Mouse (Mus musculus) frontal cortex, postnatal 14 days (tissue): ENCODE measurements around the gene Ndufc2.

Experiments used
- DNase-seq, 2 experiments: peaks; one replicate each; pipeline ENCODE4 v3.0.0; 2022; ENCODE audit warnings: low spot score in 2 of 2

Gene Ndufc2

GRCm38 (mm10) chr7:97386806-97387370 lies 12.9 kb upstream of the Ndufc2 start:
- DNase-seq, result peak; percentile 58 to 70

DNA sequence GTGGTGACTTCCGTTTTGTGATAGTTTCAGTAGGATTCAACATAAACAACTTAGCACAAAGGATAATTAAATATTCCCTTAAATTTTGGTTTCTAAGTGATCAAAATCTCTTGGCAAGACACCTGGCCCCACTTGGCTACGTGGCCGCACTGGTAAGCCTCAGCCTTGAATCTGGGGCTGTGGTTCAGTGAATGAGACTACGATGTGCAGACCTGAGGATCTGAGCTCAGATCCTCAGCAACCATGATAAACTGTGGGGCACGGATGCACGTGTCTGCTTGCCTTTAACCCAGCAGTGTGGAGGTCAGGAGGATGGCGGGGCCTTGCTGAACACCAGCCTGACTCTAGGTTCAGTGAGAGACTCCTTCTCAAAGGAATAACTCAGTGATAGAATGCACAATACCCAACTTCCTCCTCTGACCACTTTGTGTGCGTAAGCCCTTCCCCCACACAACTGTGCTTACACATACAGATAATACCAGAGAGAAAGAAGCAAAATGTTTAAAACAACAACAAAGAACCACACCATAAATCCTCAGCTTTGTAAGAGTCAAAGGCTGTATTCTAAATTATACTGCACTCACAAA lies 12.1 kb upstream of the Ndufc2 start:
- DNase-seq, result no peak

DNA sequence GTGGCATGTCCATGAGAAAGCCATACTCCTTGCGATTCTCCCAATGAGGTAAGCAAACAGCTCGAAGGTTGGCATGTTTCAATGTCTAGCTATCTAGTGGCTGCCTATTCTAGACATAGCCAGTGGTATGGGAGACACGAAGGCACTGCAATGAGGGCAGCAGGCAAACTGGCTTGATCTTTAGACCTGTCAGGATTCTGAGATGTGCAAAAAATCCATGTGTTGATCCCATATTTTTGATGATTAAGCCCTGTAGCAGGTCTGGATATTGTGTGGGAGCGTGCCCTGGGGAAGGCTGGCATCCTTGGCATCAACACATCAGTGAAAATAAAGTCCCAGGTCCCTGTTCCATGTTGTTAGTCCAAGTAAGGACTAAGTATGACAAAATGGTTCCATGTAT lies 11.3 kb upstream of the Ndufc2 start:
- no peak for DNase-seq

GRCm38 (mm10) chr7:97391293-97392078 lies 8.3 kb upstream of the Ndufc2 start:
- peak in 1 of 2 experiments; percentile 2 for DNase-seq

GRCm38 (mm10) chr7:97392079-97392445 lies 7.7 kb upstream of the Ndufc2 start:
- DNase-seq, result peak in 1 of 2 experiments; percentile 0

GRCm38 (mm10) chr7:97394375-97394774 lies 5.4 kb upstream of the Ndufc2 start:
- DNase-seq, result no peak

GRCm38 (mm10) chr7:97398943-97399342 lies 860 bp upstream of the Ndufc2 start:
- no peak for DNase-seq

DNA sequence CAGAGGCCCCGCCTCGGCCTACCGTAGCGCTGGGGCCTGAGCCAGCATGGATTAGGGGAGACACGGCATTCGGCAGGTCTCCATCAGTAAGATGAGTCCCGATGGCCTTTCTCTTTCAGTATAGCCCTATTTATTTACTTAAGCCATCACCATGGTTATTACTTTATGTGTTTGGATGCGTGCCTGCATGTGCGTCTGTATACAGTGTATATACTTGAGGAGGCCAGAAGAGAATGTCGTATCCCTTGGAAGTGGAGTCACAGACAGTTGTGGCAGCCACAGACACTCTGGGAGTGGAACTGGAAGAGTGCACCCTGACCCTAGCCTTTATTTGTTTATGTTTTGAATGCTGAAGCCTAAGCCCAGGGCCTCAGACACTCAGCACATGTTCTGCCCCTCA lies 7.3 kb downstream of the Ndufc2 start:
- DNase-seq, result no peak

DNA sequence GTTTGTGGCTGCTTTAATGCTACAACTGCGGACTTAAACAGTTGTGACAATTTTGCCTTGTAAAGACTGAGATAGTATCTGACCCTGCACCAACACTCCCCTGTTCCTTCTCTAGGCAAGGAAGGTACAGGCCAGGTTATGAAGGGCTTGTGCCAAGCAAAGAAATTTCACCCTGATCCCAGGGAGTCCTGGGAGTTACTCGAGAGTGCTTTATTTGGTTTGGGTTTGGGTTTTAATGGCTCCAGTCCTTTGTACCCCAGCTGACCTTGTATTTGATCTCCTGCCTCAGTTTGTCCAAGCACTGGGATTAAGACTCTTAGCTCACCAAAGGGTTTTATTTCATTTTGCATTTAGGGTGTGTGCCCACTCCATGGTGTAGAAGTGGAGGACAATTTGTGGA lies 11.3 kb downstream of the Ndufc2 start:
- DNase-seq, result no peak

DNA sequence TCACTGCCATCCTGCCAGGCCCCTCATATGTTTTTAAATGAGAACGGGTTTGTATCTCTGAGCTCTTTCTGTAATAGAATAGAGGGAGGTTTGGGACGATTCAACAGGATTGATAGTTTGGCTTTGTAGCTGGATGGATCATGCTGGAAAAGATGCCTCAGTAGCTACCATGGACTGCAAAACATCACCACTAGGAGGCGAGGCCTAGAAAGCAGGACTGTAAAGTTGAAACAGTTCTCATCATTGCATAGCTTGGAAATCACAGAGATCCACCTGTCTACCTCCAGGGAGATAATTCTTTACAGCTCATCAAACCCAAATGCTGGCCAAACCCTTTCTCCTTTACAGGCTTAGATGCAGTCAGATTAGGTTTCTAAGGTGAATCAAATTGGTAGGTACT lies 11.8 kb downstream of the Ndufc2 start:
- no peak for DNase-seq

DNA sequence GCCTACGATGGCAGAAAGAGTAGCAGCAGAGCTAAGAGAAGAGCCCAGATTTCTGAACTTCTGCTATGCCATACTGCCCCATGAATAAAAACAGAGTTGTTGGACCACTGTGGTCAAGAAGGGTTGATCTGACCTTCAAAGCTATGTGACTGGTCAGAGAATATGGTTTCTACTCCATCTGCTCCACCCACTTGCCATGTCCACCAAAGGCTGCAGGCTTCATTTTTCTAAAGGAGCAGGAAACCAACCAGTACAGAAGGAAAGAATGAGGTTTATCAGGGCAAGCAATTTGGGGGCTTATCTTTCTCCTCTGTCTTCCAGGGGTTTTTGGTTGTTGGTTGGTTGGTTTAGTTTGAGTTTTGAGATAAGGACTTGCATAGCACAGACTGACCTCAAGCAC lies 14.2 kb downstream of the Ndufc2 start:
- no peak for DNase-seq

- DNase-seq, result no peak
These were observed 14.6 kb downstream of the Ndufc2 start for GRCm38 (mm10) chr7:97414426-97414825.

DNA sequence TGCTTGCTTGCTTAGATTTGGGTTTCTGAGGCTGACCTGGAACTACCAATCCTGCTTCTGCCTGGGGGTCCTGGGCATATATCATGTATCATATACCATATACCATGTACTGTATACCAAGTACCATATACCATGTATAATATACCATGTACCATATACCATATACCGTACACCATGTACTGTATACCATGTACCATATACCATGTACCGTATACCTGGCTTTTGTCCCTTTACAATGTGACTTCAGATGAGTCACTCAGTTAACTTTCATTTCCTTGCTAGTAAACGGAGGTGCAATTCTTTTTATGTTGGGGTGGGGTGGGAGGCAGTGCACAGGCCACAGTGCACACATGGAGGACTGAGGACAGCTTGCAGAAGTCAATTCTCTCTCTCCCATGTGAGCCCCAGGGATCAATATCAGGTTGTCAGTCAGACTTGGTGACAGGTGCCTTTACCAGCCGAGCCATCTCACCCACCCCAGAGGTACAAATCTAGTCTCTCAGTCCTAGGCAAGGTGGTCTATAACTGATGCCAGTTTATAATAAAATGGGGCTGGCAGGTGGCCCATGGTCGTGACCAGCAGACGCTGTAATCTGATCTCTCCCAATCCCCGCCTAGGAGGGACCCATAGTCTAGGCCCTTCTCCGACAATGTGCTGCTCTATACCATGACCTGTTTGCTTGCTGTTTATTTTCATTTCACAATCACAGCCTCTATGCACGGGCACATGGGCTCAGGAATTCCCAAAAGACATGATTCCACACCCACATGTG lies 15.3 kb downstream of the Ndufc2 start:
- DNase-seq, result no peak

DNA sequence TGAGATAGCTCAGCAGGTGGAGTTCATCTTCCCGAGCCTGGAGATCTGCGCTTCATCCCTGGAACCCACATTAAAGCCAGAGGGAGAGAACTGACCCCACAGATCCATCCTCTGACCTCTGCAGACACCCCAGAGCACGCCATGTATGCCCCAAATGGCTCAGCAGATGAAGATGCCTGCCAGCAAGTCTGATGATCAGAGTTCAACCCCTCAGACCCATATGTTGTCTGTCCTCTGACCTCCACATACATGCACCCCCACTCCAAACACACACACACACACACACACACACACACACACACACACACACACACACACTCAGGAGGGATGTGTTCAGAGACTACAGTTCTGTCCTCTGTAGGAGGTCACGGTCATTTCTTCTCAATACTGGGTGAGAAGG lies 16.7 kb downstream of the Ndufc2 start:
- no peak for DNase-seq

- DNase-seq, result peak; percentile 57 to 76
These were observed 17.3 kb downstream of the Ndufc2 start, which contains the start of gene Thrsp for GRCm38 (mm10) chr7:97416906-97417777. Thrsp (minus strand) TSS chr7:97417730.

DNA sequence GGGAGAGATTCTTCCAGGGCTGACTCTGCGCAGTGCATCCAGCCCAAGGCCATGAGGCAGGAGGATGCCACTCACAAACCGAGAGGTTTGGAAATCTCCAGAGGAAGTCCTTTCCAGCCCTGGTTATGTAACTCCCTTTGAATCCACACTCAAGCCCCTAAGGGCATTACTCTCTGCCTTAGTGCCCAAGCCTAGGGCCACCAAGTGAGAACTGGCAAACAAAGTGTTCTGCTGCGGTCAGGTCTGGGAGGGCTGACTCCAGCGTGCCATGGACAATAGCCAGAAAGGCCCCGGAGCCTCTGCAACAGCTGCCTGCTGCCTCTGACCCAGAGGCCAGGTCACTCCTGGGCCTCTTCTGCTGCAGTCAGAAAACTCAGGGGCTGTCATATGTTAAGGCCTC lies 18.9 kb downstream of the Ndufc2 start:
- no peak for DNase-seq

DNA sequence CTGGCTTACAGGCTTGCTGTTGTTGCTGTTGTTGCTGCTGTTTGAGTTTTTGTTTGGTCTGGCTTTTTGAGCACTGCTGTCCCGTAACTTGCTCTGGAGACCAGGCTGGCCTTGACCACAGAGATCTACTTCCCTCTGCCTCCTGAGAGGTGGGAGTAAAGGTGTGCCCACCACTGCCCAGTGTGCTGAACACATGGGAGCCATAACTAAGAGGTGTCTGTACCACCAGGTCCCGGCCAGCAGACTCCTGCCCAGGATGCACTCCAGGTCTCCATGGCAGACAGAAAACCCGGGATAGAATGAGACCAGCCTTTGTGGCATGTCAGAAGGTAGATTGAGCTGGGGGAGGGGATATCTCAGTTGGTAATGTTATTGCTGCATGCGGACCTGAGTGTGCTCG lies 19.4 kb downstream of the Ndufc2 start:
- no peak for DNase-seq

DNA sequence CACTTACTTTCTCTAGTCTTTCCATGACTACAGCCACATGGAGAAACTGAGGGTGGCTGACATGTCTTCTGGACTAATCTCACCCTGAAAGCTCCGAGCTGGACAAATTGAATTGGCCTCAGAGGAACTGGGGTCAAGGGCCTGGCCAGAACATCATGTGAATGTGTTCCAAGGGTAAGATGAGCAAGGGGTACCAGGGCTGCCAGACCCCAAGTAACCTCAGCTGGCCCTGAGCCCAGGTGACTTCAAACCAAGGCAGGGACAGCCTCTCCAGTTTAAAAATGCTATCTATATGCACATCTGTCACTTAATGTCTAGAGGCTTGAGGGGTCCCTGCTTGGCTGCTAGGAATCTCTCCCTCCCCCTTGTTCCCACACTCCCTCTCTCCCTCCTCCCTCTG lies 20.6 kb downstream of the Ndufc2 start:
- no peak for DNase-seq

GRCm38 (mm10) chr7:97420958-97421651 lies 21.3 kb downstream of the Ndufc2 start:
- no peak for DNase-seq

DNA sequence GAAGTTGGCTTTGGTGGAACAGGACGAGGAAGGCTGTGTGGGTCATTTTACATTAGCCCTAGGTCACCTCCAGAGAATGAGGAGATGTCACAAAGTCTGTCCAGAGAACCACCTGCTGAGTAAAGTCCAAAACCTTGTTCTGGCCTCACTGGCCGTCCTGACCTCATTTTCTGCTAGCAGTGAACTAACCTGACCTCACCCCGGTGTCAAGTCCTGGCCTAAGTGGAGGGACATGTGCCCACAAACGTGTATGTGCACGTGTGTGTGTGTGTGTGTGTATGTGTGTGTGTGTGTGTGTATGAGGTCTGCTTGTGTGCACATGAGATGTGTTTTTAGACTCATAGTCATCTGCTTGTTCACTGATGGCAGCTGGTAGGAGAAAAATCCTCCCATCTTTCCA lies 24.0 kb downstream of the Ndufc2 start:
- no peak for DNase-seq
